Mouse (Mus musculus) embryonic facial prominence, embryonic 12.5 days (tissue): ENCODE data around the gene Fcgrt. TPM values are rescaled to one million over a fixed set of nuclear protein-coding genes. Genes with fewer than 3 reads are reported as not detected.
"Not testable (repeated sequence)": the region's sequence is repeated elsewhere in the genome, so short reads cannot be mapped to it uniquely, and the experiment has no call there.

Experiments
- ATAC-seq: fragments of 200-750 bp; cut with Nextera tagmentation; 2 replicates; pipeline ENCODE4 v1.8.0; 2017; ENCODE audit not compliant: insufficient number of reproducible peaks, insufficient read depth, low FRiP score, low TSS enrichment
- H3K27ac ChIP-seq: fragments of 300-500 bp; sonication (generic); 2 replicates; pipeline ENCODE4 v1.5.1; 2016; ENCODE audit warnings: mild to moderate bottlenecking
- H3K27me3 ChIP-seq: fragments of 300-500 bp; sonication (generic); 2 replicates; pipeline ENCODE4 v1.6.1; 2016; ENCODE audit warnings: mild to moderate bottlenecking, moderate library complexity
- H3K36me3 ChIP-seq: fragments of 300-500 bp; sonication (generic); 2 replicates; pipeline ENCODE4 v1.6.1; 2016; ENCODE audit warnings: mild to moderate bottlenecking
- H3K4me1 ChIP-seq: fragments of 300-500 bp; sonication (generic); 2 replicates; pipeline ENCODE4 v1.6.1; 2016
- H3K4me2 ChIP-seq: fragments of 300-500 bp; sonication (generic); replicated peaks from 2 replicates; pipeline ENCODE4 v1.6.1; 2016; ENCODE audit warnings: mild to moderate bottlenecking, moderate library complexity
- H3K4me3 ChIP-seq: fragments of 300-500 bp; sonication (generic); 2 replicates; pipeline ENCODE4 v1.5.1; 2016; ENCODE audit warnings: mild to moderate bottlenecking
- H3K9ac ChIP-seq: fragments of 300-500 bp; sonication (generic); 2 replicates; pipeline ENCODE4 v1.6.1; 2016; ENCODE audit warnings: mild to moderate bottlenecking, moderate library complexity
- H3K9me3 ChIP-seq: fragments of 300-500 bp; sonication (generic); 2 replicates; pipeline ENCODE4 v1.6.1; 2016; ENCODE audit warnings: mild to moderate bottlenecking, moderate library complexity
- WGBS: fragments of 180-500 bp; shearing (Covaris S2); methylation state at CpG from one replicate; pipeline ENCODE4 v1.1.7; 2016; 5-methylcytosine and 5-hydroxymethylcytosine counted together
- polyA plus RNA-seq: library from polyadenylated mRNA; unstranded; fragments of >200 nt; fragmentation: Nextera tagmentation; extraction: Ambion mirVana; gene quantifications from 2 replicates; pipeline ENCODE4 v1.2.1, GENCODE M21; 2016

Fcgrt gene
- polyA plus RNA-seq, 1 experiment from 2014 or later = 26.0 TPM

DNA sequence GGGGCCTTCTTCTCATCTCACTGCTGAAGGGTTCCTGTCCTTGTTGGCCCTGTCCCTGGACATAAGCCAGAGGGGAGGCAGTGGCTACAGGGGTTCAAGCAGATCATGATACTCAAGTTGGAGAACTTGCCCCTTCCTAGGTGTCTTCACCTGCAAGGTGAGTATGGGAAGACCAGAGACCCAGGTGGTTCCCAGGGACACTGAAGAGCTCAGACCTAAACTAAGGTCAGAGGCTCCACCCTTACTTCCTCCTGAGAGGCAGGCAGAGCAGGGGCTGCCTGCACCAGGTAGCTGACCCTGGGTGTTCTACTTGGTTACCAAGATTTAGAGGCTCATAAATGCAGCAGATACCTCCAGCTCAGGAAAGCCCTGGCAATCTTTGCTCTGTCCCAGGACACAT, 18.3 kb upstream of the Fcgrt start:
- H3K9ac ChIP-seq = no peak overlapping the region
- H3K4me1 ChIP-seq = peaks cover 31% of the 10 kb centered on the region
- no peak overlapping the region for H3K4me2 ChIP-seq
- H3K4me3 ChIP-seq = no peak overlapping the region
- ATAC-seq = no peak
- no peaks in the 10 kb centered on the region for H3K27me3 ChIP-seq
- peak overlapping the region; percentile 50; the same call in 1 of the 2 replicates for H3K27ac ChIP-seq
- H3K36me3 ChIP-seq = peaks cover 64% of the 10 kb centered on the region
- no peaks in the 10 kb centered on the region for H3K9me3 ChIP-seq

DNA sequence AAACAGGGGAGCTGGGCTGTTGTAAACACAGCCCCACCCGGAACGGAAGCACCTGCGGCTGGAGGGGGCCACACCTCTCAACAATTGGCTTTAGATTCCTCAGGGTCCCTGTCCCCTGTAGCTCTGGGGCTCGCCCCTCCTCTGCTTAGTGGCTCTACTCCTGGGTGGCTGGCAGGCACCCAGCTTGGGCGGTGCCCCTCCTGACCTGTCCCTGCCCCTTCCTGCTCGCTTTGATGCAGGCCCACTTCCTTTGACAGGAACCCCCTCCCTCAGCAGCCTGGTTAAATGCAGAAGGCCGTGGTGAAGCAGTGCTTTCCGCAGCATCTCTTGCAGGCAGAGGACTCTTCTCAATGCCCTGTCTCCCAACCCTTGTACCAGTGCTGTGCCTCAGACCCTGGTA, 17.8 kb upstream of the Fcgrt start:
- Histone ChIP-seq H3K4me1 (peaks cover 26% of the 10 kb centered on the region), H3K4me3 (no peak overlapping the region), H3K36me3 (peaks cover 58% of the 10 kb centered on the region), H3K9me3 (no peaks in the 10 kb centered on the region), H3K9ac (0 out of 2 replicates have a peak overlapping the region, but pooled peaks have one; percentile 1), H3K27me3 (no peaks in the 10 kb centered on the region), H3K4me2 (no peak overlapping the region), H3K27ac (peak overlapping the region; percentile 50; the same call in 1 of the 2 replicates)
- 76% methylated on average over 8 of the region's 8 CpGs for WGBS
- no peak for ATAC-seq

DNA sequence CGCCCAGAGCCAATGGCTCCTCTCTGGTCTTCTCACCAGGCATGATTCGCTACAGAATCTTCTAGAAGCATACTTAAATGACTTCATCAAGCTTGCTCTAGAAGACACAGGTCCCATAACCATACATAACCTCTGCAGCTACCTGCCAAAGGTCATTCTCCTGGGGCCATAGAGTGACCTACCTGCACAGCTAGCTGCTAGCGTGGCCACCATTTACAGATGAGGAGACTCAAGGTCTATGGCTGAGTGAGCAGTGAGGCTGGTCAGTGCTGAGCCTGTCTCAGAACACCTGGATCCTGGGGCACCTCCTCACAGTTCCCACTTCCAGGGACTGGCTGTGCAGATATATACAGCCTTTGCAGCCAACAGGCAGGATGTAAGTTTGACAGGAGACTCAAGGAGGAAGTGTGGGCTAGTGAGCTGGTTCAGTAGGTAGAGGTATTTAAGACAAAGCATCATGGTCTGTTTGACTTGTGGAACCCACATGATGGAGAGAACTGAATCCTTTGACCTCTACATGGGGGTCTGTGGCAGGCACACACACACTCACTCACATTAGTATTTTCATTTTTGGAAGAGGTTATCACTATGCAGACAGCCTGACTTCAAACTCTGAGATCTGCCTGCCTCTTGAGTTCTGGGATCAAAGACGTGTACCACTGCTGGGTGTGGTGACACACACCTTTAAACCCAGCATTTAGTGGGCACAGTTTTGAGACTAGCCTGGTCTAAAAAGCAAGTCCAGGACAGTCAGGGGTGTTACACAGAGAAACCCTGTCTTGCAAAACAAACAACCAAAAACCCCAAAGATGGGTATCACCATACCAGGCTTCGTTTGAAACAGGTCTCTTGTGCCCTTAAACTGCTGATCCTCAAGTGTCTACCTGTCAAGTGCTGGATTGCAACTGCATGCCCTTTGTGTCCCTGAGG, 16.4 kb upstream of the Fcgrt start:
- no peak overlapping the region for H3K4me2 ChIP-seq
- ATAC-seq = no peak
- no peak overlapping the region for H3K4me3 ChIP-seq
- H3K9ac ChIP-seq = no peak overlapping the region; the same call in 1 of the 2 replicates
- peaks cover 17% of the 10 kb centered on the region for H3K4me1 ChIP-seq
- WGBS = 84% methylated on average over 5 of the region's 5 CpGs
- no peak overlapping the region for H3K27ac ChIP-seq
- H3K9me3 ChIP-seq = no peaks in the 10 kb centered on the region
- H3K27me3 ChIP-seq = no peaks in the 10 kb centered on the region; the same call in 1 of the 2 replicates
- H3K36me3 ChIP-seq = peaks cover 45% of the 10 kb centered on the region

DNA sequence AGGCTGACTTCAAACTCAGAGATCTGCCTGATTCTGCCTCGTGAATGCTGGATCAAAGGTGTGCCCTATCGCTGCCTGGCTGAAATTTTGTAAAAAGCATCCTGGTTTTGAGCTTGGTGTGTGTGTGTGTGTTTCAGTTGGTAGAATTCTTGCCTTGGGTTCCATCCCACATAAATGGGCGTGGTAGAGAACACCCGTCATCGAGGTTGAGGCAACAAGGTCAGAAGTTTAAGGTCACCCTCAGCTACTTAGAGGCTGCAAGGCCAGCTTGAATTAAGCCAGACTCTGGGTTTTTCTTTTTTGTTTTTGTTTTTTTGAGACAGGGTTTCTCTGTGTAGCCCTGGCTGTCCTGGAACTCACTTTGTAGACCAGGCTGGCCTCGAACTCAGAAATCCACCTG, 14.7 kb upstream of the Fcgrt start:
- 89% methylated on average over 6 of the region's 6 CpGs for WGBS
- H3K36me3 ChIP-seq = peaks cover 45% of the 10 kb centered on the region
- no peak for ATAC-seq
- H3K27me3 ChIP-seq = no peaks in the 10 kb centered on the region; the same call in 1 of the 2 replicates
- no peaks in the 10 kb centered on the region for H3K9me3 ChIP-seq
- no peak overlapping the region for H3K4me3 ChIP-seq
- no peak overlapping the region for H3K27ac ChIP-seq
- no peak overlapping the region for H3K4me2 ChIP-seq
- H3K9ac ChIP-seq = no peak overlapping the region
- peaks cover 17% of the 10 kb centered on the region for H3K4me1 ChIP-seq

DNA sequence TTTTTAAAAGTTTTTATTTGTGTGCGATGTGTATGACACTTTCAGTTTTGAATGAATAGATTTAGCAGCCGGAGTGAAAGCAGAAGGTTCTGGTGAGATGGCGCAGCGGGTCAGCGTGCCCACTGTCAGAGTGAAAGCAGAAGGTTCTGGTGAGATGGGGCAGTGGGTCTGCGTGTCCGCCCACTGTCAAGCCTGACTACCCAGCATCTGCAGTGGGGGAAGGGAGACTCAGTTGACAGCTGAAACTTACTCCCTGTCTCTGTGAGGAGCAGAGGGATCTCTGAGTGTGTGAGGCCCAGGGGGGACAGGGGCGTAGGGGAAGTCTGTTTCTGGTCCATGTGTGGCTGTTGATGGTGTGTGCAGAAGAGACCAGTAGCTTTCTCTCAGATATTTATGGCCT, 13.9 kb upstream of the Fcgrt start:
- Histone ChIP-seq H3K4me2 (no peak overlapping the region), H3K27ac (peak overlapping the region; percentile 37; the same call in 1 of the 2 replicates), H3K4me3 (no peak overlapping the region), H3K36me3 (peaks cover 38% of the 10 kb centered on the region), H3K4me1 (peaks cover 10% of the 10 kb centered on the region), H3K9ac (no peak overlapping the region), H3K9me3 (no peaks in the 10 kb centered on the region), H3K27me3 (no peaks in the 10 kb centered on the region; the same call in 1 of the 2 replicates)
- 85% methylated on average over 8 of the region's 8 CpGs for WGBS
- ATAC-seq = no peak

DNA sequence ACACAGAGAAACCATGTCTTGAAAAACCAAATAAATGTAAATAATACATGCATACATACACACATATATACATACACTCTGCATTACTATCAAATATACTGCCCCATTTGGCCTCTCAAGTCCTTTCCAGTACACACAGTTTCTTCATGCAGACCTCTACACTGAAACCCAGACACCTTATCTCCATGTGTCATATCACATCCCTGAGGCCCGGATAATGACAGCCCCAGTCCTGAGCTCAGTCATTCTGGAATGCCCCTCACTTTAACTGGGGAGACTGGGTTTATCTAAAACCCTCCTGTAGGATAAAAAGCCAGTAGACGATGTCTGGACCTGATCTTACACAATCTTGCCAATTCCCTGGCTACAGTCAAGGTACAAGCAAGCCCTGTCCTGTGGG, 9.8 kb upstream of the Fcgrt start:
- Histone ChIP-seq H3K4me1 (no peaks in the 10 kb centered on the region), H3K4me2 (no peak overlapping the region), H3K27ac (no peak overlapping the region), H3K9ac (no peak overlapping the region), H3K36me3 (no peaks in the 10 kb centered on the region), H3K27me3 (no peaks in the 10 kb centered on the region; the same call in 1 of the 2 replicates), H3K4me3 (no peak overlapping the region), H3K9me3 (no peaks in the 10 kb centered on the region)
- WGBS = 72% methylated on average over 2 of the region's 2 CpGs
- ATAC-seq = no peak

DNA sequence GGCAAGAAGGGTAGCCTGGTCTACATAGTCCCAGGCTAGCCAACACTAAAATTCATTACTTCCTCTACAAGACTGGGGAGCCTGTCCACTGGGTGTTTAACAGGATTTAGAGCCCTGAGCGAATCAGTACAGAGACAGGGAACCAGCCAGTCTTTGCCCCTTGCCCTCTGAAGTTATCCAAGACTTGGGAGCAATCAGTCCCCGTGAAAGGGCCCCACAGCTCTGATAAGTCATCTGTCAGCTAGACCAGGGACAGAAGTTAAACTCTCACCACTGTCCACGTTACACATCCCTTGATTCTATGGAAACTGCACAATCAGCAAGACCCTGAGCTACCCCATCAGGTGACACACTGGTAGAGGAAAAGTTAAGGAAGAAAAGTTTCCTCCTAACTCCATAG, 8.9 kb upstream of the Fcgrt start:
- Histone ChIP-seq H3K9ac (no peak overlapping the region), H3K4me2 (no peak overlapping the region), H3K27me3 (no peaks in the 10 kb centered on the region; the same call in 1 of the 2 replicates), H3K4me3 (no peak overlapping the region), H3K4me1 (no peaks in the 10 kb centered on the region), H3K9me3 (no peaks in the 10 kb centered on the region), H3K36me3 (no peaks in the 10 kb centered on the region), H3K27ac (no peak overlapping the region)
- ATAC-seq = no peak
- 69% methylated on average over 3 of the region's 3 CpGs for WGBS

- Histone ChIP-seq H3K4me2 (no peak overlapping the region), H3K9me3 (no peaks in the 10 kb centered on the region), H3K9ac (no peak overlapping the region), H3K36me3 (no peaks in the 10 kb centered on the region), H3K4me1 (no peaks in the 10 kb centered on the region), H3K27me3 (no peaks in the 10 kb centered on the region; the same call in 1 of the 2 replicates), H3K27ac (no peak overlapping the region), H3K4me3 (no peak overlapping the region)
- ATAC-seq = no peak
- 54% methylated on average over 2 of the region's 2 CpGs for WGBS
Measured at GRCm38 (mm10) chr7:45111940-45112339, 8.3 kb upstream of the Fcgrt start.

- not testable (repeated sequence) for H3K27ac ChIP-seq, H3K36me3 ChIP-seq, H3K9ac ChIP-seq, H3K27me3 ChIP-seq, ATAC-seq, H3K9me3 ChIP-seq, H3K4me2 ChIP-seq, H3K4me1 ChIP-seq, H3K4me3 ChIP-seq
- 94% methylated on average over 4 of the region's 4 CpGs for WGBS
Measured at GRCm38 (mm10) chr7:45110089-45110488, 6.4 kb upstream of the Fcgrt start.

DNA sequence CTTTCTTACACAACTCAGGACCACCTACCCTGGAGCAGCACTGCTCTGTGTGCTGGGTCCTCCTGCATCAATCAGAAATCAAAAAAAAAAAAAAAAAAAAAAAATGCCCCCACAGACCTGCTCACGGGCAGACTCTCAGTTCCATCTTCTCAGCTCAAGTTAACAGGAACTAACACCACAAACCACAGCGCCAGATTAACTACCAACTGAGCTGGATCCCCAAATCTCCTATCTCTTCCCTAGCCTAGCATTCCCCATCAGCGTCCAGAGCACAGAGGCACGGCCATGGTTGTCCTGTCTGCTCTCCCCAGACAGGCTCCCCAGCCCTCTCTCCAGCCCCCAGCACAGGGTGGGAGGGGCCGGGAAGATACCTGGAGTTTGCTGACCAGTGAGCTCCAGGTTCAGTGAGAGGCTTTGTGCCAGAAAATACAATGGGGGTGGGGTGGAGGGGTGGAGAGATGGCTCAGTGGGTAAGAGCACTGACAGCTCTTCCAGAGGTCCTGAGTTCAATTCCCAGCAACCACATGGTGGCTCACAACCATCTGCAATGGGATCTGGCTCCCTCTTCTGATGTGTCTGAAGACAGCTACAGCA, 3.5 kb upstream of the Fcgrt start:
- H3K4me2 ChIP-seq = no peak overlapping the region
- H3K4me3 ChIP-seq = no peak overlapping the region
- no peak overlapping the region for H3K27ac ChIP-seq
- no peak overlapping the region for H3K9ac ChIP-seq
- no peaks in the 10 kb centered on the region for H3K27me3 ChIP-seq
- H3K9me3 ChIP-seq = no peaks in the 10 kb centered on the region
- no peak for ATAC-seq
- peaks cover 21% of the 10 kb centered on the region for H3K4me1 ChIP-seq
- 62% methylated on average over 5 of the region's 5 CpGs for WGBS
- no peaks in the 10 kb centered on the region for H3K36me3 ChIP-seq

DNA sequence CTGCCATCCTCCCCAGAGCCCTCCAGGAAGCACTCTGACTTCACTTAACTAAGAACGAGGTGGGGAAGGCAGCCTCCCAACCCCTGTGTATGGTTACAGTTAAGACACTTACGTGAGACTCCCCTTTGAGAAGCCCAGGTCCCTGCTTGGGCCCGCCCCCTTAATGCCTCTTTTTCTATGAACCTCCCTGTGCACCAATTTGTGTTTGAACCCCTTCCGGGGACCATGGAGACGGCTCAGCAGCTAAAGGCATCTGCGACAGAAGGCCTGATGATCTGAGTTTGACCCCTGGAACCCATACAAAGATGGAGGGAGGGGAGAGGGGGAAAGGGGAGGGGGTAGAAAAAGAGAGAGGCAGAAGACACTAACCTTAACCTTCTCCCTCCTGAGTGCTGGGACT, 2.8 kb upstream of the Fcgrt start:
- 36% methylated on average over 6 of the region's 6 CpGs for WGBS
- Histone ChIP-seq H3K4me3 (no peak overlapping the region), H3K4me1 (peaks cover 21% of the 10 kb centered on the region), H3K9ac (no peak overlapping the region), H3K36me3 (no peaks in the 10 kb centered on the region), H3K9me3 (no peaks in the 10 kb centered on the region), H3K27me3 (no peaks in the 10 kb centered on the region), H3K4me2 (no peak overlapping the region), H3K27ac (no peak overlapping the region)
- ATAC-seq = no peak

DNA sequence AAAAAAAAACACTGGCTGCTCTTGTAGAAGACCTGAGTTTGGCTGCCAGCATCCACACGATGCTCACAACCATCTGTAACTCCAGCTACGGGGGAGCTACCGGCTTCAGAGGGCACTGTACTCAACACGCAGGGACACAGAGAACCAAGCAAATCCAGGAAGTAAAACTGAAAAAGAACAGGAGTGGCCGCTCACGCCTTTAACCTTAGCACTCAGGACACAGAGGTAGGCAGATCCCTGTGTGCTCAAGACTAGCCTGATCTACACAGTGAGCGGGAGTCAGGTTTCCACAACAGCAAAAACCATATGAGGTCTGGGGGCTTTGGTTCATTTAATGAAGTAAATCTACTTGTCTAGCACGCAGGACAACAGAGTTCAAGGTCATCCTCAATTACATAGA, 1.8 kb upstream of the Fcgrt start:
- no peaks in the 10 kb centered on the region for H3K36me3 ChIP-seq
- no peaks in the 10 kb centered on the region for H3K27me3 ChIP-seq
- 72% methylated on average over 8 of the region's 8 CpGs for WGBS
- no peak overlapping the region for H3K4me3 ChIP-seq
- no peak overlapping the region for H3K27ac ChIP-seq
- no peak overlapping the region for H3K9ac ChIP-seq
- no peaks in the 10 kb centered on the region for H3K9me3 ChIP-seq
- no peak for ATAC-seq
- H3K4me2 ChIP-seq = no peak overlapping the region
- peaks cover 21% of the 10 kb centered on the region for H3K4me1 ChIP-seq
